Mouse (Mus musculus): ENCODE measurements around the gene Calm3.

- TF ChIP-seq USF1 (IDR thresholded peaks at IDR 0.05; ENCODE audit: low read depth) = no peak
- no peak for TF ChIP-seq E2F4 (IDR thresholded peaks at IDR 0.05; ENCODE audit: insufficient read depth)
- TF ChIP-seq POLR2AphosphoS2 (IDR thresholded peaks at IDR 0.05; ENCODE audit: insufficient read length, low read depth) = no peak
- no peak for TF ChIP-seq POLR2A (IDR thresholded peaks at IDR 0.05; ENCODE audit: insufficient read length, low read depth)
- no peak for TF ChIP-seq CEBPB (IDR thresholded peaks at IDR 0.05; ENCODE audit: insufficient read depth, poor library complexity, severe bottlenecking)
- TF ChIP-seq SRF (IDR thresholded peaks at IDR 0.05; ENCODE audit: control insufficient read depth, insufficient read length, low read depth) = no peak
- TF ChIP-seq MYOG (IDR thresholded peaks at IDR 0.05; ENCODE audit: control insufficient read depth in 1 of 3, insufficient read depth in 1 of 3, insufficient read length in 2 of 3, low read depth in 2 of 3) = no peak
- TF ChIP-seq TCF3 (IDR thresholded peaks at IDR 0.05; ENCODE audit: insufficient read length, low read depth) = no peak
- TF ChIP-seq TCF12 (IDR thresholded peaks at IDR 0.05; ENCODE audit: insufficient read depth, poor library complexity, severe bottlenecking) = no peak
- no peak for TF ChIP-seq MYOD1 (IDR thresholded peaks at IDR 0.05; ENCODE audit: control insufficient read depth in 1 of 3, insufficient read length in 2 of 3, low read depth in 2 of 3)
- TF ChIP-seq REST (IDR thresholded peaks at IDR 0.05; ENCODE audit: insufficient read depth, insufficient read length) = no peak
These were observed 37.8 kb upstream of the Calm3 start for GRCm38 (mm10) chr7:16961678-16962077.
